Mouse (Mus musculus) layer of hippocampus, adult 18-20 months (tissue): ENCODE results near the gene Arid1b. TPM values are rescaled to one million over a fixed set of nuclear protein-coding genes. Genes with fewer than 3 reads are reported as not detected.

Experiments used
- DNase-seq, 2 experiments: peaks; one replicate each; pipeline ENCODE4 v3.0.0; 2022; ENCODE audit warnings: low spot score in 2 of 2
- total RNA-seq, 2 experiments: library from RNA; stranded (reverse); gene quantifications; 2 replicates each; pipeline ENCODE4 v1.2.3; 2021

Gene Arid1b
- total RNA-seq, 2 experiments from 2014 or later, result 103 to 108 TPM

DNA sequence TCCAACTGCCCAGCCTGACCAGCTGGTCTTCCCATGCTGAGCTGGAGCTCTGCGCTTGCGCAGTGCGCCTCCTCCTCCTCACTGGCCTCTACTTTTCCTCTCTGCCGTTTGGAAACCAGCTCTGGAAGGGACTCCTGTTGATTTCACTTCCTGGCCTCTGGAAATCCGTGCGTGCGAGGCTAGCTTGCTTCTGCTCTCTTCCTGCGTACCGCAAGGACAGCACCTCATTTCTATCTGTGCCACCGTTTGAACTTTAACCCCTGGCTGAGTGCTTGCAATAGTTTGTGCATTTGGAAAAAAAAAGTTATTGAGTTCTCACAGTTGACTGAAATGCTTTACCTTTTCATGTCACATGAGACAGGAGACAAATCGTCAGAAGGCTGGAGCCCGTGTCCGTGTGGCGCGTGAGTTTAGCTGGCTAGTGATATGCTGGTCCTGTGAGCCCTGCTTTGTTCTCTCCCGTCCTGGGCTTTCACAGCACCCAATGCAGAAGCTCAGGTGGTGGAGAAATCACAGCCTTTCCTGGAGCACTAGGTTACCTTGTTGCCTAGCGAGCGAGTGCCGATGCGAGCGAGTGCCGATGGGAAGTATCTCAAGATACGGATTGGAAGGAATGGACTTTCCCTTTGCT lies 20.3 kb downstream of the Arid1b start:
- no peak for DNase-seq

DNA sequence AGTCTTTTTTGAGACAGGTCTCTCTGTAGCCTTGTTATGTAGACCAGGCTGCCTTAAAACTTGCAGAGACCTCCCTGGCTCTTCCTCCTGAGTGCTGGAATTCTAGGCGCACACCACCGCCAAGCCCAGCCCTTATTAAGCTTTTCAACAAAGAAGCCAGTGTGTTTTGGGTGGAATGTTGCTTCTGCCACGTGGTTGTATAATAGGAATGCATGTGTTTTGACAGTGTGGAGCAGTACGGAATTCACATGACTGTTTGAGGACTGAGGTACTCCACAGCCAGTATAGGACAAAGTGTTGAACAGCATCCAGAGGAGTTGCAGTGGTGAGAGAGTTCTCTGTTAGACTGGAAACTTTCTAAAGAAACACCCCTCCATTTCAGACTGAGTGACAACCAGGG lies 22.3 kb downstream of the Arid1b start:
- DNase-seq, result no peak

DNA sequence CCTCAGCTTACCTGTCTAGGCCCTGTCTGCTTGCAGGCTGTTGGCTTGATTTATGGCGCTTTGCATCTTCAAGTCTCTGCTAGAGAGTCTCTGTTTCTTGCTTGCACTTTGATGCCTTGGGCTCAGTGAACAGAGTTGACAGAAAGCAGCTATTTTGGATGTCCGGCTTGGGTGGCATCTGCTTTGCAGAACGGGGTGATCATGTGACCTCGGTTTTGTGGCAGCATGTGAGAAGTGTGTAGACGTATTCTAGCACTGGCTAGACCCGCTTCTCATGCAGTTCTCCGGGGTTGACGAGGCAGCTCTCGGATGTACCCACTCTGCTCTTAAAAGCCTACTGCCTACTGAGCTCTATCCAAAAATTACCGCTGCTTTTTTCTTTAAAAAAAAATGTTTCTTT lies 22.9 kb downstream of the Arid1b start:
- DNase-seq, result no peak

DNA sequence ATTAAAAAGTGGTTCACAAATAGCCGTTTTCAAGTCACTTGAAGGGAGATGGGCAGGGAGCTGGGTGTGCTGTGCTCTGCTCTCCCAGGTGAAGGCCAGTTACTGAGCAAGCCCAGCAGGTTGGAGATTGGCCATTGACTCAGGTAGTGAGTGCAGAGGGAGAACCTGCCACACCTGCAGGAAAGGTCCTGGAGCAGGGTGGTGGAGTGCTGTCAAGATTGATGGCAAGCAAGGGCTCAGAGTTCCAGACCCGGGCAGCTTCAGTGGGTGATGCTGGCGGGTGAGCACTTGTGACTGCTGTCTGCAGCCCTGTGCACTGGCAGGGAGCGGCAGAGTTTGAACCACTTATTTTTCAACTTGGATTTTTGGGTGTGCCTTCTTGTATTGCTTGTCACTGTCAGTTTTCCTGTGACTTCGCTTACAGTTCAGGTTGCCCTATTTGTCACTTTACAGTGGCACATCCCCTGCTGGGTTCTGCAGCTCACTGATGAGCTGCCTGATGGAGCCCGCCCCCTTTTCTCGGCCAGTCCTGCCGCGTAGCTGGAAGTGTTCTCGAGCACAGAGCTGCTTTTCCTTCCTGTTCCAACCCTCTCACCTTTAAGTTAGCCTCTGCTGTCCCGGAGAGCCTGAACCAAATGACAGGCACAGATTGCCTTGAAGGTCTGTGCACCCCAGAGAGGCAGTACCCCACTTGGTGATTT lies 27.3 kb downstream of the Arid1b start:
- DNase-seq, result no peak

DNA sequence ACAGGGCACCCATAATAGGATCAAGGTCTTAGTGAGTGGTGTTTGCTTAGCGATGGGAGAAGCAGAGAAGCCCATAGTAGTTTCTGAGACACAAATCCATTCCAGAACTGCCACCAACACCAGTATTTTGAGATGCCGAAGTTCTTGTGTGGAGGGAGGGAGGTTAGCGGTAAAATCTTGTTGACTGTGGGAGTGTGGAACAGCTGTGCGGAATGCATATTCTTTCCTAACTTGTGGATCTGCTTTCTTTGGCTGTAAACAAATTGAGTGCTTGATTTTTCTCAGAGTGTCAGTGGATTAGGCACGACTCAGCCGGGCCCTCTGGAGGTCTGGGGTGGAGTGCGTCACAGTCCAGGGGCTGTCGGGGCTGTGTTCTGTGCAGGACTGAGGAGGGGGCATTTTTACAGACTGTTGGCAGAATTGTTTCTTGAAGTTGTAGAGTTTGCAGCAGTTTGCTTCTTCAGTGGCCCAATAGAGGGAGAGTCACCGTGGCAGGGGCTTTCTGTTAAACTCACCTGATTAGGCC lies 27.9 kb downstream of the Arid1b start:
- DNase-seq, result no peak

DNA sequence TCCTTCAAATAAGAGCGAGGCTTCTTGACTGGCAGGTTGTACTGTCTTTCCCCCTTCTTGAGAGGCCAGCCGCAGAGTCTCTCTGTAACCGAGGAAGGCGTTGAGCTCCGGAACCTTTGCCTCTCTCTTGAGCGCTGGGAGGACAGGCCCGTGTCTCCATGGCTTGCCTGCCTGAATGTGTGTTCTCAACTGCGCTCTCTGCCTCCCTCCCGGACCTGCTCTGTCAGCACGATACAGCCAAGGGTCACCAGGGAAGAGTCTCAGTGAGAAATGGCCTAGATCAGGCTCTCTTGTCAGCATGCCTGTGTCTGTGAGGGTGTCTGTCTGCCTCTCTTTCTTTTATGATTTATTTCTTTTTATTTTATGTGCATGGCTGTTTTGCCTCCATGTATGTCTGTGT lies 29.6 kb downstream of the Arid1b start:
- DNase-seq, result no peak

DNA sequence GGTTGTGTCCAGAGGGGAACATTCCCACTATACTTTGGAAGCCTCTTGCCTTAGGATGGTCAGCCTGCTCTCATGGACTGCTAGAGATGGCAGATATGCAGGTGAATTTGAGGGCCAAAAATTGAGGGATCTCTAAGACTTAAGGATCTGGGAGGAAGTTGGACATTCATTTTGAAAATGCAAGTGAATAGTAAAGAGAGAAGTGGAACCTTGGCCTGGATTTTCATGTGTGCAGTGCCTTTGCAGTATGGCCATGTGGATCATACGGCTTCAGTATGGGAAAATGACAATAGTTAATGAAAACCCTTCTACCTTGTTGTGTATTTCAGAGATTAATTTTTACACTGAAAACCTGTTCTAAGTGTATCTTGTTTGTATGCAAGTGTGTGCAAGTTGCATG lies 31.3 kb downstream of the Arid1b start:
- no peak for DNase-seq

DNA sequence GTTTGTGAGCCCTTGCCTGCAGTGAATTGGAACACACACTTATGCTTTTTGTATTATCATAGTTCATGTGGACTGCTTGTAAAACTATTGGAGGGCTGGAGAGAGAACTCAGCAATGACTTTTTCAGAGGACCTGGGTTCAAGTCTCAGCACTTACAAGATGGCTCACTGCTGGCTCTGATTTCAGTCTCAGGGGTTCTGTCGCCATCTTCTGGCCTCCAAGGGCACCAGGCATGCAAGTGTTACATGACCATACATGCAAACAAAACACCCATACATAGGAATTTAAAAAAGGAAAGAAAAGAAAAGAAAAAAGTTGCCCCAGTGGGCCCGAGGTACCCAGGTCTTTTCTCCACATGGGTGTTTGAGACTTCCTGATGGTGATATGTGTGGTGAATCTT lies 32.4 kb downstream of the Arid1b start:
- no peak for DNase-seq

DNA sequence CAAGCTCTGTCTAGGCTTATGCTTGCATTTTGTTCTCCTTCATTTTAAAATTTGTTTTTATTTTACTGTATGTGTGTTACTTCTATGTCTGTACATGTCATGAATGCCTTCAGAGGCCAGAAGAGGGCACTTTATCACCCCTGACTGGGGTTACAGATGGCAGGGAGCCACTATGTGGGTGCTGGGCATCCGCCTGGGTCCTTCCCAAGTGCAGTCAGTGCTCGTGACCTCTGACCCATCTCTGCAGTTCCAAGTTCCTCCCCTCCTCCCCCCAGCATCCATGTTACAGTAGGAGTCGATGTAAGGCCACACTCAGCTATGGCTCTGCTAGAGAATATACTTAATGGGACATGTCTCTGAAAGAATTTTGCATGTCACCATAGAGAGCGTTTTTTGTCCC lies 35.0 kb downstream of the Arid1b start:
- no peak for DNase-seq

DNA sequence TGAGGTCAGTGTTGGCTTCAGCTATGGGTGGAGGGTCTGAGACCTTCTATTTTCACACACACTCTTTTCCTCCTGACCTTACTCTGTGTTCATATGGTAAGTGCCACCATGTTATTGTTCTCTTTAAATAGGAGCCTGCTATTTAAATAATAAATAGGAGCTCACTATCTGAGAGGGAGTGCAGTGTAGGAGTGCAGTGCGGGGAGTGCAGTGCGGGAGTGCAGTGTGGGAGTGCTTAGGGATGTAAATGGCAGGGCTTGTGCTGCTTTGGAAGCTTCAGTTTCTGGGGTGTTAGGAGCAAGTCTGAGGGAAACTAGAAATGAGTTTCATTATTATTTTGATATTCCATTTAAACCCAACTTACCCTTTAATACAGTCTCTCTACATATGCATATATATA lies 36.2 kb downstream of the Arid1b start:
- DNase-seq, result no peak

DNA sequence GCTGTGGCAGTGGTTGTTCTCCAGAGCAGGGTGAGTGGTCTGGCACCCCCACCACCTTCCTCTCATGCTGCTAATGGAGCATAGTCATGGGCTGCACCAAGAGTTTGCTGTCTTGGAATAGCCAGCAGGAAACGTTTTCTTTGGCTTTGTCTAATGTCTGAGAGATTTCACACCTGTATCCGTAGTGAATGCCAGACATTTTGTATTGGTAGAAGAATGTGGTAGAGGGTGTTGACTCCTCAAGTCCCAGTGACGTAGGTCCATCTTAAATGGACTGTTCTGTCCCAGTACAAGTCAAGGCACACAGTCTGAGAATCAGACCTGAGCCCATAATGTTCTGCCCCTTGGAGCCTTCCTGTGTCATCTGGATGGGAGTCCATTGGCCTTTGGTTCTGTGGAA lies 39.2 kb downstream of the Arid1b start:
- DNase-seq, result no peak

DNA sequence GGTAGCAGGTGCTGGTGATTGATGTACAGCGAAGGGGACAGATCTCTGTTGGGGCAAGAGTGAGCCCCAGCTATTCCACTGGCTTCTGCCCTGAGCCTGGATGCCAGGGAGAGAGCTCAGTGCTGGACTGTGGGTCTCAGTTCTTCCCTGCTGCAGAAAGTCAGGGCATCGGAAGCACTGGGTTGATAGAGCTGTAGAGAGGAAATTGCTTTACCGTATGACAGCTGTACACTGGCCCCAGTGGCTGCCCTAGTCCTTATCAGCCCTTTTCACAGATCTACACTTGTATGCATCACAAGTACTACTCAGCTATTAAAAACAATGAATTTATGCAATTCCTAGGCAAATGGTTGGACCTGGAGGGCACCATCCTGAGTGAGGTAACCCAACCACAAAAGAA lies 40.1 kb downstream of the Arid1b start:
- no peak for DNase-seq

DNA sequence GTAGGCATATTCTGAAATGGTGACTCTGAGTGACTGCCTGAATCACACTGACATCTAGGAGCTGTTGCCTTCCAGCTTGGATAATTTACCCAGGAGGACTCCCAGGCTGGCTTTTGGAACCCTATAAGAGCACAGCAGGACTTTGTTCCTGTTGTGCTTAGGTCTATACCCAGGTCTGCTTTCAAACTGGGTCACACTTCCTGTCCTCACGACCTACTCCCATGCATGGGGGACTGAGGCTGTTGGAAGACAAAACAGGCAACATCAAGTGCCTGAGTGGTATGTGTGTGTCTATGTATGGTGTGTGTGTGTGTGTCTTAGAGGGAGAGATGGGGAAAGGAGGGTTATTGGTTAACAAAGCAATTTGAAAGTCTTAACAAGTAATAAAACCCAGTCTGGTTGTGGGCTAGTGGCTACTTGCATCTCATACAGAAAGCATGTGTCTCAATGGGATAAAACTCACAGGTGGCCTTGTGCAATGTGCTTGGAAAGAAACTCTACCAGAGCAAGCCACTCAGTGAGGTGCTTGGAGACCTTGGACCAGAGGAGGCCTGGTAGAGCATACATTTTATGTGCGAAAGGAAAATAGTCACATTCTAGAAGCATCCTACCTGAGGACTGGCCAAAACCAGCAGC lies 42.2 kb downstream of the Arid1b start:
- DNase-seq, result no peak

DNA sequence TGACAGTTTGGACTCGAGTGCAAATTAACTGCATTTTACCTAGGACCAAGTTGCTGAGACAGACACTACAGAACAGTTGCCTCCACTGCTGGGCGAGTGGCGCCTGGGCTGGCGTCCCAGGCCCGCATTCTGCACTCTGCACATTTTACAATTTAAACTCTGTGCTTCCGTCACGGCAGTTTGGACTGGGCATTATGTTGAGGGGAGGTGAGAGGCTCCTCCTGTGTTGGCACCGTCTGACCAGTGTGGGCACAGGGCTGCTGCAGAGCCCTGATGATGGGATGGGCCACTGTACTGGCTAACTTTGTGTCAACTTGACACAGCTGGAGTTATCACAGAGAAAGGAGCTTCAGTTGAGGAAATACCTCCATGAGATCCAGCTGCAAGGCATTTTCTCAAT lies 43.1 kb downstream of the Arid1b start:
- no peak for DNase-seq

DNA sequence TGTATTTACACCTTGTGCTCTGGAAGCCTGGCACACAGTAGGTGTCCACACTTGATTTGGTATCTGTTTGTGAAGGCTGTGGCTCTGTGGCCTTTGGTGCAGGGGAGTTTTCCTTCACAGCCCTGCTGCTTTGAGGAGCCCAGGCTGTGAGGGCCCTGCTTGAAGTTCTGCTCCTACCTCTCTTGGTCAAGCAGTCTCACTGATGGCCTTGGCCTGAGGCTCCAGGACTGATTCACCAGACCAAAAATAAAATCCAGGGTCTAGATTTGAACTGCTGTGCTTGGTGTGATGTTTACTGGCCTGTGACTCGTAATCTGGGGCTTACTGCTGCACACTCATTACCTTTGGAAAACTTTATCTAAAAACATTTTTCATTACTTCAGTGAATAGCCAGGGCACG lies 45.7 kb downstream of the Arid1b start:
- no peak for DNase-seq

DNA sequence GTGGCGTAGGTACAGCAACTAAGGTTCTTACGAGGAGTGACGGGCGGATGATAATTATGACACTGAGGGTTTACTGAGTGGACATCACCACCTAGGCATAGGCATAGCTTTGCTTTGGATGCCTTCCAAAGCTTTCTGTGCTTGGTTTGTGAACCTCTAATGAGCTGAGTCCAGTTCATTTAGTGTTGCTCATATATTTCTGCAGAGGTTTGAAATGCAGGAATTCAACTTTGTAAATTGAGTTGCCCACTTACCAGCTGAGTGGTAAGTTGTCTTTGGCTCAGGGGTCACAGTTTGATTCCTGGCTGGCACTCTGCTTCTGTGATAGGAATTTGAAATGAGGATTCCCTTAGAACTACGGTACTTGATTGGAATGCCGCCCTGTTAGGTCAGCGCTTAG lies 49.7 kb downstream of the Arid1b start:
- DNase-seq, result no peak

DNA sequence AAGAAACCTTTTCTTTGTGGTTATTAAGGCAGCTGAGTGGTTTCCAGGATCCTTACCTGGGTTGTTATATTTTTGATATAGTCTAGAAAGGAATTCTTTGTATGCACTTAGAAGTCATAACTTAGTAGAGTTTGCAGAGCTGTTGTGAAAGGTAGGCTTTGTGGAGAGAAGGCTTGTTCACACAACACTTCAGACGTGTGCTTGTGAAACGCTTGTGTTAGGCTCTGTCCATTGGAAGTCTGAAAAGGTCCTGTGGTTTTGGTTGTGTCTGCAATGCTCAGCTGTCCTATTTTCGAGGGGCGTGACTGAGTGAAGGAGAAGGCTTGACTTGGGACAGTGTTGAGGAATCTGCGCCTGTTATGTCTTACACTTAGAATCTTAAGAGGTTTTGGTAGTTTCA lies 51.5 kb downstream of the Arid1b start:
- DNase-seq, result no peak

DNA sequence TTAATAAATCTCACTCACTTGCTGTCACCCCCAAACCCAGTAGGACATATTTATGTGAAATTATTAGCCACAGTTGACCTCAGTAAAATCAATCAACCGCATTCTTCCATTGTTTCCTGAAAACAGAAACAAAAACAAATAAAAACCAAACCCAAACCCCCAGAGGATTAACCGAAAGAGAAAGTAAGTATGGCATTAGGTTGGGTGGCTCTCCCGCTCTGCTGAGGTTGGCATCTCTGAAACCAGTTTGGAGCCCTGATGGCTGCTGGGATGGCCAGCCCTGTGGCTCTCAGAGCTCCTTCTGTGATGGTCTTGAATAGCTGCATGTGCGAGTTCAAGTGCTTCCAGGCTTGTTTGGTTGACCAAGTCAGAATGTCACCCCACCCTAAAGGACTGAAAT lies 53.2 kb downstream of the Arid1b start:
- no peak for DNase-seq

DNA sequence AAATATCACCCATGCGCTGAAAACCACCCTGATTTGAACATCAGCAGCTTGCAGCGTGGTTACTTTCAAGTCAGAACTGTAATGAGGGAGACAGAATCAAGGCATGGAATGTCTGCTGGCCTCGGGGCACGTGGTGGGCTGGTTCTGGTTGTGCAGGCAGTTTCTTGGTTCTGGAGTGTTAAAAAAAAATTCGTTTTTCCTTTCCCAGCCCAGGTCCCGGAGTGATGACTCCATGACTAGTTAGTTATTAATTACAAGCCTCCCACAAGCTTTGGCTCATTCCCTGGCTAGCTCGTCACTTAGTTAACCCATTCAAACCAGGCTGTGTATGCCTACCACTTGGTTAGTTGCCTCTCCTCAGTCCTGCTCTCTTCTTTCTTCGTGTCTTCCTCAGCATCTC lies 56.1 kb downstream of the Arid1b start:
- no peak for DNase-seq

DNA sequence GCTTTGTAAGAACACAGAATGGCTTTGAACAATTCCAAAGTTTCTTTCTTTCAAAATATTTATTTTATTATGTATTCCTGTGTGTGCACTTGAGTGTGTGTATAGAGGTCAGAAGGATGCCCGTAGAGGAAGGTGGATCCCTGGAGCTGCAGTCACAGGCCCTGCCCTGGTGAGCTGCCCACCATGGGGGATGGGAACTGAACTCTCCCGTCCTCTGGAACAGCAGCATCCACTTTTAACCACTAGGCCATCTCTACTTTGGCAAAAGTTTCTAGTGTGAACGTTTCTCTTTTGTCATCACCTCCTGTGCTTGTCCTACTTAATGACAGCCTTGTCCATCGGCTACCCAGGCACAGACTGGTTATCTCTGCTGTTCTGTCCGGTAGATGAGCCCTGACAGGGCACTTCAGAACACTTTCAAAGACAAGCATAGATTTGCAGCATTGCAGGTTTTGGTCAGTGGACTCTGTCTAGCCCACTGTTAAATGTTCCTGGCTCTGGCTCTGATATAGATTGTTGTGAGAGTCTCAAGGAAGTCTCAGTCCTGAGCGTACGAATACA lies 56.9 kb downstream of the Arid1b start:
- no peak for DNase-seq

DNA sequence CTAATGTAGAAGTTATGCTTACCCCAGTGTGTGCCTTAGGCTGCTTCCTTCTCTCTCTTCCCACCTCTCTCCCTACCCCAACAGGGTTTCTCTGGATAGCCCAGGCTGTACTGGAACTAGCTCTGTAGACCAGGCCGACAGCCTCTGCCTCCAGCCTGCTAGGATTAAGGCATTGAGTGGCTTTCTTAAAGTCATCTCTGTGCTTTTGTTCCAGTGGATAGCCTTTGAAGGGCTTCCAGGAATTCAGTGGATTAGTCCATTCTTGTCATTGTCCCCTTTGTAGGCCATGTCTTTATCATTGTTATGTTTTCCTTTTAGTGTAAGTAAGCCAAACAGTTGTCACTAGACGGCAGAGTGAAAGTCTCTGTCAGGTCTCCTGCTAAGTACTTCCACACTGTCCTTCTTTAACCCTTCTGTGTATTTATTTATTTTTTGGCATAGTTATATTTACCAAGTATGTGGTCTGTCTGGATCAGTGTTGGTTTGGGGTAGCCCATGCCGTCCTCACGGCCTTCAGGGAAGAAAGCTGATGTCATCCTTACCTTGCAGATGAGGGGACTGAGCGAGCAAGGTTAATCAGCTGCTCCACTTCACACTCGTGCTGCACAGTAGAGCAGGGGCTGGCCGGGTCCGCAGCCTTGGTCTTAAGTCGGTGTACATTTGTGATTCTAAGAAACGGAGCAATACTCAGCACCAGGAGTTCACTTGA lies 58.1 kb downstream of the Arid1b start:
- no peak for DNase-seq

DNA sequence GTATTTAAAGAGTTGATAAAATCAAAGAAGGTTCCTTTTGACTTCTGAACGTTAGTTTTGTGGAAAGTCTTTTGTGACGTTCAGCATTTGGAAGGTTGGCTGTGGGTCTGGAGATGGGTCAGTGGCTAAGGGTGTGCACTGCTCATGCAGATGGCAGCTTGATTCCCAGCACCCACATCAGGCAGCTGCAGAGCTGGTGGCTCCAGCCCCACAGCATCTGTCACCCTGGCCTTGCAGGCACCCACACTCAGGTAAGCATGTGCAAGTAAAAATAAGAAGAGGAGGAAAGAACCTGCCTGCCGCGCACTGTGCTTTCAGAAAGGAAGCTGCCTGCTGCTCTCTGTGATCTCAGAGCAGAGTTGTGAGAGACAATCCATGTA lies 58.7 kb downstream of the Arid1b start:
- no peak for DNase-seq
